Mouse (Mus musculus) myocyte (in vitro differentiated cells): ENCODE measurements at regions not wholly inside any gene's neighbourhood (a gene's known extent, or its start where the extent isn't known, plus 50 kb on each side); places are given as distances from the start of the nearest gene placed in this dataset.
"Not testable (repeated sequence)": the region's sequence is repeated elsewhere in the genome, so short reads cannot be mapped to it uniquely, and the experiment has no call there.

Experiments used
- E2F4 ChIP-seq: IDR thresholded peaks from one replicate; pipeline ENCODE4 v1.6.1; 2011; ENCODE audit warnings: mild to moderate bottlenecking, control low read depth, moderate library complexity; ENCODE audit not compliant: insufficient read depth
- MYOD1 ChIP-seq, 3 experiments: IDR thresholded peaks; one replicate each; pipeline ENCODE4 v1.6.1; 2011; ENCODE audit warnings: control low read depth in 2 of 3, low read depth in 2 of 3, mild to moderate bottlenecking in 2 of 3, moderate library complexity in 1 of 3; ENCODE audit not compliant: insufficient read length in 2 of 3, control insufficient read depth in 1 of 3
- POLR2A ChIP-seq: IDR thresholded peaks from one replicate; pipeline ENCODE4 v1.6.1; 2011; ENCODE audit warnings: low read depth, mild to moderate bottlenecking, control low read depth, moderate library complexity; ENCODE audit not compliant: insufficient read length
- POLR2AphosphoS2 ChIP-seq: IDR thresholded peaks from one replicate; pipeline ENCODE4 v1.6.1; 2011; ENCODE audit warnings: low read depth, control low read depth; ENCODE audit not compliant: insufficient read length
- TCF12 ChIP-seq: IDR thresholded peaks from one replicate; pipeline ENCODE4 v1.6.1; 2011; ENCODE audit warnings: mild to moderate bottlenecking, control low read depth; ENCODE audit not compliant: poor library complexity, insufficient read depth, severe bottlenecking
- TCF3 ChIP-seq: IDR thresholded peaks from one replicate; pipeline ENCODE4 v1.6.1; 2011; ENCODE audit warnings: low read depth, control low read depth; ENCODE audit not compliant: insufficient read length
- USF1 ChIP-seq: IDR thresholded peaks from one replicate; pipeline ENCODE4 v1.6.1; 2011; ENCODE audit warnings: low read depth, mild to moderate bottlenecking, control low read depth, moderate library complexity

DNA sequence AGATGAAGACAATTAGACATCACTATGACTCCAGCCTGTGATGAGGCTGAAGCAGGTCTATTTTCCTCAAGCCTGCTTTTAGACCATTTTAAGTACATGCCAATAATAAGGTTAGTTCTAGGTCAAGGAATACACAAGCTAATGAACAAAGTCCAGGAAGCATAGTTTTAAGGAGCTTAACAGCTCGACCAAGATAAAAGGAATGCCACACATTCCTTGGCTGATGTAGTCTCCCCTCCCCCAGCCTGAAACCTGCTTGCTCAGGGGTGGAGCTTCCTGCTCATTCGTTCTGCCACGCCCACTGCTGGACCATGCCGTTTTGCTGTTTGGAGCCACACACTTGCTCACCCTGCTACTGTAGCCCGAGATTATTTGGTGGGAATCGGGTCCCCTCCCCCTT is 121.7 kb downstream of the Ptchd3 start:
- TF ChIP-seq POLR2A; POLR2AphosphoS2; TCF3; MYOD1 (IDR thresholded peaks at IDR 0.05; ENCODE audit: control insufficient read depth in 1 of 3, insufficient read length in 2 of 3, low read depth in 2 of 3); USF1; TCF12; E2F4: not testable (repeated sequence)
